8 mouse cellular contexts compared by ENCODE assay signal in genomic region chr7:141693591-141694273, GRCm38 (mm10). TPM values are rescaled to one million over a fixed set of nuclear protein-coding genes. Genes with fewer than 3 reads are reported as not detected.
DNase-seq lines count a peak whose midpoint lies in the region; ATAC-seq and TF ChIP-seq lines count a peak whose summit lies in the region.

No protein-coding gene starts in this region.

- no peaks in the 10 kb centered on the region for H3K36me3 ChIP-seq in hindbrain, embryonic 12.5 days
- H3K36me3 ChIP-seq in limb, embryonic 13.5 days, result no peaks in the 10 kb centered on the region

- H3K27me3 ChIP-seq in hindbrain, embryonic 12.5 days, result no peaks in the 10 kb centered on the region
- H3K27me3 ChIP-seq in limb, embryonic 13.5 days, result peaks cover 12% of the 10 kb centered on the region; the same call in 1 of the 2 replicates

- no peak for TF ChIP-seq CTCF in brain, embryonic 14.5 days (IDR thresholded peaks at IDR 0.05; ENCODE audit: borderline replicate concordance, extremely low read depth, insufficient read depth, insufficient read length)

- H3K4me3 ChIP-seq in hindbrain, embryonic 12.5 days, result no peak overlapping the region
- peak overlapping the region; percentile 26 for H3K4me3 ChIP-seq in limb, embryonic 13.5 days

- no peak for TF ChIP-seq POLR2A in brain, embryonic 14.5 days (IDR thresholded peaks at IDR 0.05; ENCODE audit: borderline replicate concordance, extremely low read depth, insufficient read depth, insufficient read length, poor library complexity, severe bottlenecking)

- H3K27ac ChIP-seq in hindbrain, embryonic 12.5 days, result no peak overlapping the region
- no peak overlapping the region for H3K27ac ChIP-seq in limb, embryonic 13.5 days

- peak overlapping the region; percentile 37 for H3K4me2 ChIP-seq in hindbrain, embryonic 12.5 days (replicated peaks)
- H3K4me2 ChIP-seq in limb, embryonic 13.5 days (replicated peaks), result peak overlapping the region; percentile 55

- DNase-seq in cerebellum, postnatal 14 days, result peak; percentile 18 to 21
- DNase-seq in cerebellum, adult 11-12 months, result no peak
- peak; percentile 28 for DNase-seq in brain, embryonic 14.5 days (ENCODE audit: low read depth)
- DNase-seq in neural tube, embryonic 10.5 days (ENCODE audit: extremely low spot score, low spot score), result peak; percentile 19
- DNase-seq in B cell, adult 2 months, result no peak
- DNase-seq in ovary, postnatal 10 days (ENCODE audit: low spot score), result no peak

- WGBS in hindbrain, embryonic 12.5 days, result 52% methylated on average over 30 of the region's 30 CpGs
- WGBS in limb, embryonic 13.5 days, result 45% methylated on average over 30 of the region's 30 CpGs

- no peaks in the 10 kb centered on the region for H3K4me1 ChIP-seq in hindbrain, embryonic 12.5 days
- H3K4me1 ChIP-seq in limb, embryonic 13.5 days, result no peaks in the 10 kb centered on the region

- ATAC-seq in hindbrain, embryonic 12.5 days (ENCODE audit: low FRiP score), result no peak
- 0 out of 2 replicates have a peak, but pooled peaks have one; percentile 28 for ATAC-seq in limb, embryonic 13.5 days (ENCODE audit: low FRiP score, low read depth)

- H3K9ac ChIP-seq in hindbrain, embryonic 12.5 days, result no peak overlapping the region
- no peak overlapping the region; the same call in 1 of the 2 replicates for H3K9ac ChIP-seq in limb, embryonic 13.5 days

- no peaks in the 10 kb centered on the region for H3K9me3 ChIP-seq in hindbrain, embryonic 12.5 days (replicated peaks)
- no peaks in the 10 kb centered on the region for H3K9me3 ChIP-seq in limb, embryonic 13.5 days

RNA-seq across cellular contexts. Expression of gene Muc2, which starts 3.6 kb away (rescaled TPM):
- polyA plus RNA-seq in brain, embryonic 14.5 days (2012; rRNA removed), result 0.89 and 2.5 TPM in 2 replicates
- 0.19 and 0.79 TPM in 2 replicates for polyA plus RNA-seq in hindbrain, embryonic 12.5 days (2016; fragmentation: Nextera tagmentation; extraction: Ambion mirVana)
- 0.32 and 1.1 TPM in 2 replicates for polyA plus RNA-seq in limb, embryonic 13.5 days (2015; fragmentation: Nextera tagmentation; extraction: Ambion mirVana)

RNA-seq across cellular contexts. Expression of gene Muc6, which starts 38.6 kb away (rescaled TPM):
- 0.01 and 0.05 TPM in 2 replicates for polyA plus RNA-seq in brain, embryonic 14.5 days (2012; rRNA removed)
- polyA plus RNA-seq in hindbrain, embryonic 12.5 days (2016; fragmentation: Nextera tagmentation; extraction: Ambion mirVana), result 0.17 and 0.30 TPM in 2 replicates
- polyA plus RNA-seq in limb, embryonic 13.5 days (2015; fragmentation: Nextera tagmentation; extraction: Ambion mirVana), result 0.18 and 0.32 TPM in 2 replicates

Comparison
In these comparisons a context has a peak if more than half of its experiments do, and no peak if none do; other contexts are left out.
1. DNase-seq: peak in cerebellum, postnatal 14 days (2 of 2), brain, embryonic 14.5 days (single experiment) and neural tube, embryonic 10.5 days (single experiment); none in cerebellum, adult 11-12 months (single experiment), B cell, adult 2 months (0 of 2) and ovary, postnatal 10 days (single experiment).